Mouse (Mus musculus) right cerebral cortex, postnatal 25 days (tissue): ENCODE results near the gene Olfr666.
"Not testable (repeated sequence)": the region's sequence is repeated elsewhere in the genome, so short reads cannot be mapped to it uniquely, and the experiment has no call there.

ENCODE experiments used
- DNase-seq: peaks from one replicate; pipeline ENCODE4 v3.0.0; 2022

Olfr666 gene

DNA sequence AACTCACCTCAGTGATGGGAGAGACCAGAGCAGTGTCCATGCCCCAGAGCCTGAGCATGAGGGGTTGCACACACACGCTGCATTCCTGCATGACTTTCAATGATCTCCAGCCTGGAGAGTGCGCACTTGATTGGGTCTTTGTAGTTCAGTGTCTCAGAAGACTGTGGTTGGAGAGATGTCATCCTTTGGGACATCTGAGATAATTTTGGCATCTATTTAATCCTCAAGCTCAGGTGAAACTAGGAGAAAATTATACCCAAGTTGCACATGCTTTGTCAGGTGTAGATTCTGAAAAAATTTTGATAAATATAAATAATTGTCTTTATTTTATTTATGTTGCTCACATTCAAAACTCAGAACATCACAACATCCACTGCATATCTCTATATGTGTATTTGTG, at the start of gene Olfr666:
TSS of gene Olfr666 (minus strand) at position 101 of the 400 bp plus-strand sequence.
- no peak for DNase-seq

DNA sequence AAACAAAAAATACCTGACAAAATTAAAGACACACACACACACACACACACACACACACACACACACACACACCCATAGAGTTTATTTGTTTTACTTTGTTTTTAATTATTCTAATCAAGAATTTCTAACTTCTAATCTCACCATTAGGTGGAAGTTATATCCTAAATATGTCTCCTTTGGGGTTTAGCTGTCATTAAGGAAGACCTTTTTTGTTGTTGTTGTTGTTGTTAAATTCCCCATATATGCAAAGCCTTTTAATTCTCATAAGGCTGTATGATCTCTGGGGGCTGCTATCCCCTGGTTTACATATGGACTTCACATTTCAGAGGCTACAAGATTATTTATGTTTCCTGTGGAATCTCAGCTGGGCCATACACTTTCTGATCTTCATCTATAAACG, 38.2 kb upstream of the Olfr666 start, which contains the start of gene Olfr669:
TSS of gene Olfr669 (plus strand) at position 301 of the 400 bp plus-strand sequence.
- DNase-seq: no peak

- no peak for DNase-seq
Measured at GRCm38 (mm10) chr7:104927957-104928356, 32.2 kb upstream of the Olfr666 start, which contains the start of gene Olfr668. TSS of gene Olfr668 (minus strand) at chr7:104928057.

DNA sequence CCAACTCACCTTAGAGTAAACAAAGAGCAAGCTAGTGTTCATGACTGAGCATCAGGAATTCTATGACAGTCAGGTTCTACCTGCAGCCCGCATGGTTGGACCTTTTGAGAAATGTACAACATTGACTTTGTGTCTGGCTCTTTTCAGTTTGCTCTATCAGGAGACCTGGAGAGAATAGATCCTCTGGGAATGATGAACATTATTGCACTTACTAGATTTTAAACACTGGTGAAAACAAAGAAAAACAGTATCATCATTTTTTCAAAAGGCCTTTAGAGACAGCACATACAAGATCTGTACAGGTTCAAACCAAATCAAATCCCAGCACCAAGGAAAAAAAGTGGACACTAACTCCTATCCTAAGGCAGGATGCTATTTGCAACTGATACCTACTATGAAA, 25.6 kb upstream of the Olfr666 start, which contains the start of gene Olfr667:
TSS of gene Olfr667 (minus strand) at position 101 of the 400 bp plus-strand sequence.
- DNase-seq: no peak

GRCm38 (mm10) chr7:104877731-104878130, 18.0 kb downstream of the Olfr666 start, which contains the start of gene Olfr665:
TSS of gene Olfr665 (plus strand) at chr7:104878031.
- no peak for DNase-seq

DNA sequence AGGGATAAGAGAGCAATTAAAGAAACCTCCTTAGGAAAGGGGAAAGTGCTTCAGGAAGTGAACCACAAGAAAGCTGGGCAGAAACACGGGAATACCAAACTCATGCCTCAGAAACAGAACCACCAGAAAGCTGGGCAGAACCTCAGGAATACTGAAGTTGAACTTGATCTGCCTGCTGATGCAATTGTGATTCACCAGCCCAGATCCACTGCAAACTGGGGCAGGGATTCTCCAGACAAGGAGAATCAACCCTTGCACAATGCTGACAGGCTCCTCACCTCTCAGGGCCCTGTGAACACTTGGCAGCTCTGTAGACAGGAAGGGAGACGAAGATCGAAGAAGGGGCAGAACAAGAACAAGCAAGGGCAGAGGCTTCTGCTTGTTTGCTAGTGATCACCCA, 34.4 kb downstream of the Olfr666 start:
- no peak for DNase-seq

DNA sequence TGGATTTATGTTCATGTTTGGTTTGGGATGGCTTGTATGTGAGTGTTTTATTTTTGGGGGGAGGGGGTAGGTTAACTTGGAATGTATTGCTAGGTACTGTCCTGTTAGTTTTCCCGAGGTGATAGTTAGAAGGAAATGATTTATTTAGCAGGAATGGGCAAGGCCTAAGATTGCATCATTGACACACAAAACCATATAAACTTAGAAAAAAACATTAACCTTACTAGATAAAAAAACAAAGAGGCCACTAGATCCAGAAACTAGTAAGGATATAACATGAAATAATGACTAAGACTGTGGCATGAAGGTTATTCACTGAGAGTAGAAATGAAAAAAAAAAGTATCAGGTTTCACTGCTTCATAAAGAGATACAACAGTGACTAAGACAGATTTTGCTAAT, 38.1 kb downstream of the Olfr666 start:
- no peak for DNase-seq

- not testable (repeated sequence) for DNase-seq
Measured at GRCm38 (mm10) chr7:104856709-104857108, 39.0 kb downstream of the Olfr666 start, which contains the start of gene Usp17la. TSS of gene Usp17la (plus strand) at chr7:104857009.

- no peak for DNase-seq
Measured at GRCm38 (mm10) chr7:104855248-104855750, 40.5 kb downstream of the Olfr666 start.

- not testable (repeated sequence) for DNase-seq
Measured at GRCm38 (mm10) chr7:104851546-104851945, 44.2 kb downstream of the Olfr666 start.

GRCm38 (mm10) chr7:104843731-104844287, 51.9 kb downstream of the Olfr666 start:
- DNase-seq: no peak

DNA sequence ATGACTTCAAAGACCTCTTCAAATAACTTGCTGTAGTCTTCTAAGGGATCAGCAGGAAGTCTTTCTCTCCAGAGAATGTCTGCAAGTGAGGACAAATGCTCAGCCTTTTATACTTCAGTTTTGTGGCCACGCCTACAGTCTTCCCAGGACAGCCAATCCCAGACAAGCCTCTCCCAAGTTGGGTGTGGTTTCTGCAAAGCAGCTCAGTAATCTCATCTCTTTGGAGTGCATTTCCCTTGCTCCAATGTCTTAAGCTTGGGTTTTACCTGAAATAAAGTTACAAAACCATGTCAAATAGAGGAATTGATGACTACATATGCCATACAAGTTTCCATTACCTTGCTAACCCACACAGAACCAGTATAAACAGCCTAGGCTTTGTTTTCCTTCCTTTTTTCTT, 53.2 kb downstream of the Olfr666 start, which contains the start of gene Usp17lb:
TSS of gene Usp17lb (minus strand) at position 101 of the 400 bp plus-strand sequence.
- no peak for DNase-seq
